9 mouse cellular contexts compared by ENCODE assay signal in genomic region chr17:23725477-23725876, GRCm38 (mm10). TPM values are rescaled to one million over a fixed set of nuclear protein-coding genes. Genes with fewer than 3 reads are reported as not detected.
DNase-seq lines count a peak whose midpoint lies in the region; ATAC-seq and TF ChIP-seq lines count a peak whose summit lies in the region.
"Had no signal": no experiment of that assay in that cellular context is flagged by ENCODE, and none has a peak within 500 bp of the region (broad histone marks: within the 10 kb centered on the region; RNA-seq: fewer than 3 reads in every experiment).

No protein-coding gene starts in this region.

- peak overlapping the region; percentile 81; the same call in 1 of the 2 replicates for H3K4me2 ChIP-seq in forebrain, embryonic 11.5 days (ENCODE audit: low read depth, low read length, severe bottlenecking)
- H3K4me2 ChIP-seq in liver, embryonic 14.5 days (ENCODE audit: low read depth), result peak overlapping the region; percentile 80

- H3K4me1 ChIP-seq in forebrain, embryonic 11.5 days (replicated peaks; ENCODE audit: control insufficient read depth, insufficient read depth, low read length), result peaks cover 3% of the 10 kb centered on the region; the same call in 1 of the 2 replicates
- peaks cover 8 to 18% of the 10 kb centered on the region in 2 experiments for H3K4me1 ChIP-seq in liver, embryonic 14.5 days (replicated peaks; ENCODE audit: control insufficient read depth in 2 of 2, insufficient read depth in 2 of 2, low read length in 1 of 2)

- TF ChIP-seq CTCF in liver, embryonic 14.5 days (IDR thresholded peaks at IDR 0.05; ENCODE audit: low read depth), result no peak

- WGBS in forebrain, embryonic 11.5 days, result 58% methylated on average over 4 of the region's 4 CpGs
- 45% methylated on average over 4 of the region's 4 CpGs for WGBS in liver, embryonic 14.5 days (ENCODE audit: insufficient replicate concordance)

- peak; percentile 12 for DNase-seq in embryo, embryonic 10.5 days (ENCODE audit: low spot score)
- no peak for DNase-seq in embryo, embryonic 9.5 days (ENCODE audit: extremely low spot score)
- peak; percentile 70 for DNase-seq in 416B (ENCODE audit: low read depth)
- DNase-seq in forebrain, embryonic 11.5 days (ENCODE audit: low spot score), result no peak
- no peak for DNase-seq in liver, embryonic 14.5 days (ENCODE audit: low read depth in 3 of 3, low spot score in 3 of 3)
- no peak for DNase-seq in adrenal gland, adult 18-20 months (ENCODE audit: low spot score in 2 of 2)
- DNase-seq in left cerebral cortex, adult 9 months (ENCODE audit: low spot score in 2 of 2), result no peak
- no peak for DNase-seq in thymus, postnatal 25 days

- peak overlapping the region; percentile 81 for H3K4me3 ChIP-seq in forebrain, embryonic 11.5 days (ENCODE audit: low read depth, low read length)
- peak overlapping the region; percentile 67 to 68 for H3K4me3 ChIP-seq in liver, embryonic 14.5 days (ENCODE audit: insufficient read depth in 1 of 2, low read depth in 2 of 2, low read length in 2 of 2)

- no peak for ATAC-seq in forebrain, embryonic 11.5 days (replicated peaks; ENCODE audit: low FRiP score)
- ATAC-seq in liver, embryonic 14.5 days (ENCODE audit: insufficient read depth), result no peak

- no peak for TF ChIP-seq EP300 in liver, embryonic 14.5 days (IDR thresholded peaks at IDR 0.05; ENCODE audit: low read depth)

- no peaks in the 10 kb centered on the region for H3K9me3 ChIP-seq in forebrain, embryonic 11.5 days (ENCODE audit: control insufficient read depth, low read length)
- H3K9me3 ChIP-seq in liver, embryonic 14.5 days (ENCODE audit: control insufficient read depth, low read length), result no peaks in the 10 kb centered on the region

- H3K27ac ChIP-seq in forebrain, embryonic 11.5 days (ENCODE audit: low read depth, low read length), result no peak overlapping the region
- peak overlapping the region; percentile 78 for H3K27ac ChIP-seq in liver, embryonic 14.5 days

- H3K36me3 ChIP-seq in forebrain, embryonic 11.5 days (ENCODE audit: control insufficient read depth, insufficient read depth, low read length), result no peaks in the 10 kb centered on the region
- H3K36me3 ChIP-seq in liver, embryonic 14.5 days (replicated peaks; ENCODE audit: control insufficient read depth, insufficient read depth, low read depth), result no peaks in the 10 kb centered on the region

- peak overlapping the region; percentile 75 for H3K9ac ChIP-seq in forebrain, embryonic 11.5 days (ENCODE audit: low read length)
- peak overlapping the region; percentile 82 for H3K9ac ChIP-seq in liver, embryonic 14.5 days (replicated peaks)

- H3K27me3 ChIP-seq in forebrain, embryonic 11.5 days (ENCODE audit: control insufficient read depth, insufficient read depth, low read length), result no peaks in the 10 kb centered on the region
- no peaks in the 10 kb centered on the region for H3K27me3 ChIP-seq in liver, embryonic 14.5 days (ENCODE audit: control insufficient read depth, insufficient read depth, low read length)

RNA-seq across cellular contexts. Expression of gene Pkmyt1, which starts 0.7 kb away (rescaled TPM):
- 61.3 and 62.9 TPM in 2 replicates for polyA plus RNA-seq in forebrain, embryonic 11.5 days (2014; fragmentation: Nextera tagmentation; extraction: Ambion mirVana)
- polyA plus RNA-seq in liver, embryonic 14.5 days (2012; rRNA removed), result 29.6 and 35.0 TPM in 2 replicates
- 21.2 and 24.5 TPM in 2 replicates for polyA plus RNA-seq in liver, embryonic 14.5 days (2014; fragmentation: Nextera tagmentation; extraction: Ambion mirVana)
- 1 to 10 TPM; 2.1 to 2.4 TPM for total RNA-seq in adrenal gland, adult 18-20 months (2021)

RNA-seq across cellular contexts. Expression of gene 1520401A03Rik, which starts 2.9 kb away (rescaled TPM):
- not detected in 2 replicates for polyA plus RNA-seq in forebrain, embryonic 11.5 days (2014; fragmentation: Nextera tagmentation; extraction: Ambion mirVana)
- polyA plus RNA-seq in liver, embryonic 14.5 days (2012; rRNA removed), result 0.04 and 0.09 TPM in 2 replicates
- polyA plus RNA-seq in liver, embryonic 14.5 days (2014; fragmentation: Nextera tagmentation; extraction: Ambion mirVana), result not detected in 2 replicates
- 1 to 10 TPM; 2.2 to 6.7 TPM for total RNA-seq in adrenal gland, adult 18-20 months (2021)
- total RNA-seq: gastrocnemius, postnatal 25 days had no signal

RNA-seq across cellular contexts. Expression of gene Paqr4, which starts 15.2 kb away (rescaled TPM):
- polyA plus RNA-seq in forebrain, embryonic 11.5 days (2014; fragmentation: Nextera tagmentation; extraction: Ambion mirVana), result 26.5 and 28.8 TPM in 2 replicates
- 3.6 and 5.7 TPM in 2 replicates for polyA plus RNA-seq in liver, embryonic 14.5 days (2012; rRNA removed)
- polyA plus RNA-seq in liver, embryonic 14.5 days (2014; fragmentation: Nextera tagmentation; extraction: Ambion mirVana), result 6.4 and 7.2 TPM in 2 replicates
- total RNA-seq in adrenal gland, adult 18-20 months (2021), result 10 to 100 TPM in 1 of 2 experiments, 1 to 10 TPM in 1; 8.5 to 12.7 TPM

RNA-seq across cellular contexts. Expression of gene Kremen2, which starts 20.2 kb away (rescaled TPM):
- 2.2 and 2.6 TPM in 2 replicates for polyA plus RNA-seq in forebrain, embryonic 11.5 days (2014; fragmentation: Nextera tagmentation; extraction: Ambion mirVana)
- 0.02 and 0.03 TPM in 2 replicates for polyA plus RNA-seq in liver, embryonic 14.5 days (2012; rRNA removed)
- not detected in 2 replicates for polyA plus RNA-seq in liver, embryonic 14.5 days (2014; fragmentation: Nextera tagmentation; extraction: Ambion mirVana)
- under 1 TPM in 1 of 2 experiments, not detected in 1; 0.13 TPM for total RNA-seq in adrenal gland, adult 18-20 months (2021)
- total RNA-seq: gastrocnemius, postnatal 25 days had no signal

RNA-seq across cellular contexts. Expression of gene Cldn9, which starts 41.7 kb away (rescaled TPM):
- polyA plus RNA-seq in forebrain, embryonic 11.5 days (2014; fragmentation: Nextera tagmentation; extraction: Ambion mirVana), result 4.8 and 6.6 TPM in 2 replicates
- polyA plus RNA-seq in liver, embryonic 14.5 days (2012; rRNA removed), result 0.04 TPM in 2 replicates
- polyA plus RNA-seq in liver, embryonic 14.5 days (2014; fragmentation: Nextera tagmentation; extraction: Ambion mirVana), result 0.21 TPM in 1 of 2 replicates, not detected in the other
- not detected for total RNA-seq in adrenal gland, adult 18-20 months (2021)

Comparison
In these comparisons a context has a peak if more than half of its experiments do, and no peak if none do; other contexts are left out.
1. DNase-seq: peak in embryo, embryonic 10.5 days (single experiment) and 416B (single experiment); none in embryo, embryonic 9.5 days (single experiment), forebrain, embryonic 11.5 days (single experiment), liver, embryonic 14.5 days (0 of 3), adrenal gland, adult 18-20 months (0 of 2), left cerebral cortex, adult 9 months (0 of 2) and thymus, postnatal 25 days (single experiment).